Mouse (Mus musculus): ENCODE results near the gene Has3. TPM values are rescaled to one million over a fixed set of nuclear protein-coding genes. Genes with fewer than 3 reads are reported as not detected.

Has3 gene
- total RNA-seq, 1 experiment = 5.0 TPM

GRCm38 (mm10) chr8:106908291-106908690, 38.2 kb downstream of the Has3 start:
- in situ Hi-C loops (cut with MboI; ENCODE audit: low sequenced_read_pairs in 2 of 2, unreplicated experiment in 2 of 2) = no loop called here
- H3K4me1 ChIP-seq (ENCODE audit: control insufficient read depth in 2 of 2, insufficient read depth in 2 of 2, low read length in 2 of 2, poor library complexity in 1 of 2) = peaks cover 6 to 8% of the 10 kb centered on the region in 2 experiments
- no peak for DNase-seq (ENCODE audit: low read depth, low spot score)
- peaks cover 63% of the 10 kb centered on the region for H3K36me3 ChIP-seq (ENCODE audit: control insufficient read depth, insufficient read depth, low read length, poor library complexity, severe bottlenecking)
- TF ChIP-seq MAFK (IDR thresholded peaks at IDR 0.05; ENCODE audit: insufficient read depth, low read depth, low read length) = no peak
- TF ChIP-seq HCFC1 (IDR thresholded peaks at IDR 0.05; ENCODE audit: borderline replicate concordance, insufficient read depth, low read length) = no peak
- no peak for TF ChIP-seq ZC3H11A (IDR thresholded peaks at IDR 0.05; ENCODE audit: borderline replicate concordance, low read depth, low read length)
- no peak for TF ChIP-seq ZNF384 (IDR thresholded peaks at IDR 0.05; ENCODE audit: low read depth, low read length)
- no peak for TF ChIP-seq CHD2 (IDR thresholded peaks at IDR 0.05; ENCODE audit: low read depth, low read length)
- H3K27ac ChIP-seq (ENCODE audit: insufficient read depth, low read depth, low read length, poor library complexity, severe bottlenecking) = no peak overlapping the region
- no peak overlapping the region for H3K9ac ChIP-seq (ENCODE audit: insufficient read depth, low read depth, low read length, poor library complexity, severe bottlenecking)
- H3K4me3 ChIP-seq (ENCODE audit: insufficient read depth in 1 of 2, low read depth in 1 of 2, low read length in 2 of 2, poor library complexity in 1 of 2, severe bottlenecking in 1 of 2) = no peak overlapping the region
- H3K9me3 ChIP-seq (ENCODE audit: control insufficient read depth, insufficient read depth, low read depth, low read length) = no peaks in the 10 kb centered on the region

GRCm38 (mm10) chr8:106913631-106914030, 43.6 kb downstream of the Has3 start:
- no peak overlapping the region for H3K4me3 ChIP-seq (ENCODE audit: insufficient read depth in 1 of 2, low read depth in 1 of 2, low read length in 2 of 2, poor library complexity in 1 of 2, severe bottlenecking in 1 of 2)
- H3K9ac ChIP-seq (ENCODE audit: insufficient read depth, low read depth, low read length, poor library complexity, severe bottlenecking) = no peak overlapping the region
- in situ Hi-C loops (cut with MboI; ENCODE audit: low sequenced_read_pairs in 2 of 2, unreplicated experiment in 2 of 2) = no loop called here
- H3K9me3 ChIP-seq (ENCODE audit: control insufficient read depth, insufficient read depth, low read depth, low read length) = no peaks in the 10 kb centered on the region
- peaks cover 65% of the 10 kb centered on the region for H3K36me3 ChIP-seq (ENCODE audit: control insufficient read depth, insufficient read depth, low read length, poor library complexity, severe bottlenecking)
- H3K27ac ChIP-seq (ENCODE audit: insufficient read depth, low read depth, low read length, poor library complexity, severe bottlenecking) = no peak overlapping the region
- TF ChIP-seq ZNF384 (IDR thresholded peaks at IDR 0.05; ENCODE audit: low read depth, low read length) = no peak
- no peaks in the 10 kb centered on the region for H3K4me1 ChIP-seq (ENCODE audit: control insufficient read depth in 2 of 2, insufficient read depth in 2 of 2, low read length in 2 of 2, poor library complexity in 1 of 2)
- no peak for DNase-seq (ENCODE audit: low read depth, low spot score)

DNA sequence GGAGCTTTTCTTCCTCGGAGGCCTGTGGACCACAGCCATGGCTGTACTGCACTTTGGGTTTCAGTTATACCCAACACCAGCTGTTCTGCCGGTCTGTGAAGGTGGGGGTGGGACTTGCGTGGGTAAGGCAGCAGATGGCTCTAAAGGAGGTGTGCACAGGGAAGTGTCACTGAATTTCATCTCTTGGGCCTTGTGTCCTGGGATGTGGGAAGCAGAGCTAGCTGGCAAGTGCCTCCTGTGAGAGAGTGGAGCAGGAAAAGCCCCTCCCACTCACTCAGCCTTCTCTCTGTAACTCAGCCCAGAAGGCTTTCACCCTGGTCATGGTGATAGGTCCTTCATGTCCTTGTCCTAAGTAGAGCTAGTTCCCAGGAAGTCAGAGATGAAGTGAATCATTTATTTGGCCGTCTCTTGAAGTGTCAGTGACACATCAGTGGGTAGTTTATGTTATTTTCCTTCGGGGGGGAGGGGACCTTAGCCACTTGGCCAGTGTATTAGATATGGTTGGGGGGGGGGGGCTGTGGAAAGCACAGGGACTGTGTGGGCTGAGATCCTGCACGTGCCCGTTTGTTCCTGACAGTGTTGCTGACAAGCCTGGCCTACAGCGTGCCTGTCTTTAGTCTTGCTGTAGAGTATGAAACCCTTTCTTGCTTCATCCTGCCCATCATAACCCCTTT, 49.8 kb downstream of the Has3 start:
- no peak for DNase-seq (ENCODE audit: low read depth, low spot score)
- H3K9me3 ChIP-seq (ENCODE audit: control insufficient read depth, insufficient read depth, low read depth, low read length) = no peaks in the 10 kb centered on the region
- peaks cover 65% of the 10 kb centered on the region for H3K36me3 ChIP-seq (ENCODE audit: control insufficient read depth, insufficient read depth, low read length, poor library complexity, severe bottlenecking)
- no peak overlapping the region for H3K4me3 ChIP-seq (ENCODE audit: insufficient read depth in 1 of 2, low read depth in 1 of 2, low read length in 2 of 2, poor library complexity in 1 of 2, severe bottlenecking in 1 of 2)
- in situ Hi-C loops (cut with MboI; ENCODE audit: low sequenced_read_pairs in 2 of 2, unreplicated experiment in 2 of 2) = no loop called here
- peaks cover under 1 to 7% of the 10 kb centered on the region in 2 experiments; a peak in 1 of 4 replicates for H3K4me1 ChIP-seq (ENCODE audit: control insufficient read depth in 2 of 2, insufficient read depth in 2 of 2, low read length in 2 of 2, poor library complexity in 1 of 2)
- TF ChIP-seq CHD2 (IDR thresholded peaks at IDR 0.05; ENCODE audit: low read depth, low read length) (no peak), MAFK (IDR thresholded peaks at IDR 0.05; ENCODE audit: insufficient read depth, low read depth, low read length) (no peak), ZNF384 (IDR thresholded peaks at IDR 0.05; ENCODE audit: low read depth, low read length) (no peak), ZC3H11A (IDR thresholded peaks at IDR 0.05; ENCODE audit: borderline replicate concordance, low read depth, low read length) (no peak), HCFC1 (IDR thresholded peaks at IDR 0.05; ENCODE audit: borderline replicate concordance, insufficient read depth, low read length) (no peak)
- no peak overlapping the region for H3K27ac ChIP-seq (ENCODE audit: insufficient read depth, low read depth, low read length, poor library complexity, severe bottlenecking)
- H3K9ac ChIP-seq (ENCODE audit: insufficient read depth, low read depth, low read length, poor library complexity, severe bottlenecking) = no peak overlapping the region

- no peak for DNase-seq (ENCODE audit: low read depth, low spot score)
- peaks cover 2 to 10% of the 10 kb centered on the region in 2 experiments; a peak in 2 of 4 replicates for H3K4me1 ChIP-seq (ENCODE audit: control insufficient read depth in 2 of 2, insufficient read depth in 2 of 2, low read length in 2 of 2, poor library complexity in 1 of 2)
- TF ChIP-seq MAFK (IDR thresholded peaks at IDR 0.05; ENCODE audit: insufficient read depth, low read depth, low read length) = no peak
- TF ChIP-seq ZNF384 (IDR thresholded peaks at IDR 0.05; ENCODE audit: low read depth, low read length) = no peak
- TF ChIP-seq ZC3H11A (IDR thresholded peaks at IDR 0.05; ENCODE audit: borderline replicate concordance, low read depth, low read length) = no peak
- TF ChIP-seq CHD2 (IDR thresholded peaks at IDR 0.05; ENCODE audit: low read depth, low read length) = no peak
- TF ChIP-seq HCFC1 (IDR thresholded peaks at IDR 0.05; ENCODE audit: borderline replicate concordance, insufficient read depth, low read length) = no peak
- H3K36me3 ChIP-seq (ENCODE audit: control insufficient read depth, insufficient read depth, low read length, poor library complexity, severe bottlenecking) = peaks cover 62% of the 10 kb centered on the region
- no peak overlapping the region for H3K4me3 ChIP-seq (ENCODE audit: insufficient read depth in 1 of 2, low read depth in 1 of 2, low read length in 2 of 2, poor library complexity in 1 of 2, severe bottlenecking in 1 of 2)
- in situ Hi-C loops (cut with MboI; ENCODE audit: low sequenced_read_pairs in 2 of 2, unreplicated experiment in 2 of 2) = no loop called here
- no peak overlapping the region for H3K9ac ChIP-seq (ENCODE audit: insufficient read depth, low read depth, low read length, poor library complexity, severe bottlenecking)
- no peak overlapping the region for H3K27ac ChIP-seq (ENCODE audit: insufficient read depth, low read depth, low read length, poor library complexity, severe bottlenecking)
- no peaks in the 10 kb centered on the region for H3K9me3 ChIP-seq (ENCODE audit: control insufficient read depth, insufficient read depth, low read depth, low read length)
Observed at GRCm38 (mm10) chr8:106920395-106920741, 50.3 kb downstream of the Has3 start.

DNA sequence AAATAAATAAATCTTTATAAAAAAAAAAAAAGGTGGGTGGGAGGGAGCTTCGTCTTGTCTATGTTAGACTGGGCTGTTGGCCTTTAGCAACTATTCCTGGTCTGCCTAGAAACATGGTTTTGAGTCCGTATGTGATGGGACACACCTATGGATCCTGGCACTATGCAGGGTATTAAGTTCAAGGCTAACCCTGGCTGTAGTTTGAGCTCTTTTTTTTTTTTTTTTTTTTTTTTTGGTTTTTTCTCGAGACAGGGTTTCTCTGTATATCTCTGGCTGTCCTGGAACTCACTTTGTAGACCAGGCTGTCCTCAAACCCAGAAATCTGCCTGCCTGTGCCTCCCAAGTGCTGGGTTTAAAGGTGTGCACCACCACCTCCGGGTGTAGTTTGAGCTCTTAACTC, 54.0 kb downstream of the Has3 start:
- Histone ChIP-seq H3K9ac (ENCODE audit: insufficient read depth, low read depth, low read length, poor library complexity, severe bottlenecking) (no peak overlapping the region), H3K27ac (ENCODE audit: insufficient read depth, low read depth, low read length, poor library complexity, severe bottlenecking) (peak overlapping the region; percentile 32; the same call in 1 of the 2 replicates), H3K4me1 (ENCODE audit: control insufficient read depth in 2 of 2, insufficient read depth in 2 of 2, low read length in 2 of 2, poor library complexity in 1 of 2) (peaks cover 2 to 13% of the 10 kb centered on the region in 2 experiments; a peak in 3 of 4 replicates), H3K4me3 (ENCODE audit: insufficient read depth in 1 of 2, low read depth in 1 of 2, low read length in 2 of 2, poor library complexity in 1 of 2, severe bottlenecking in 1 of 2) (no peak overlapping the region), H3K9me3 (ENCODE audit: control insufficient read depth, insufficient read depth, low read depth, low read length) (no peaks in the 10 kb centered on the region), H3K36me3 (ENCODE audit: control insufficient read depth, insufficient read depth, low read length, poor library complexity, severe bottlenecking) (peaks cover 31% of the 10 kb centered on the region)
- TF ChIP-seq ZNF384 (IDR thresholded peaks at IDR 0.05; ENCODE audit: low read depth, low read length) (peak; percentile 80), MAFK (IDR thresholded peaks at IDR 0.05; ENCODE audit: insufficient read depth, low read depth, low read length) (no peak)
- no peak for DNase-seq (ENCODE audit: low read depth, low spot score)
- in situ Hi-C loops (cut with MboI; ENCODE audit: low sequenced_read_pairs in 2 of 2, unreplicated experiment in 2 of 2) = no loop called here

Data from ES-E14 (cell line).